Mouse (Mus musculus) ES-E14 (cell line): ENCODE data around the gene Cacnb4.

Experiments used
- HCFC1 ChIP-seq: IDR thresholded peaks from 2 replicates; pipeline ENCODE4 v1.6.1; 2012; ENCODE audit warnings: low read length, inconsistent platforms, borderline replicate concordance; ENCODE audit not compliant: insufficient read depth
- MAFK ChIP-seq: IDR thresholded peaks from 2 replicates; pipeline ENCODE4 v1.6.1; 2014; ENCODE audit warnings: mild to moderate bottlenecking, low read depth, low read length, inconsistent platforms; ENCODE audit not compliant: insufficient read depth
- ZNF384 ChIP-seq: IDR thresholded peaks from 2 replicates; pipeline ENCODE4 v1.6.1; 2012; ENCODE audit warnings: low read depth, low read length, inconsistent platforms

DNA sequence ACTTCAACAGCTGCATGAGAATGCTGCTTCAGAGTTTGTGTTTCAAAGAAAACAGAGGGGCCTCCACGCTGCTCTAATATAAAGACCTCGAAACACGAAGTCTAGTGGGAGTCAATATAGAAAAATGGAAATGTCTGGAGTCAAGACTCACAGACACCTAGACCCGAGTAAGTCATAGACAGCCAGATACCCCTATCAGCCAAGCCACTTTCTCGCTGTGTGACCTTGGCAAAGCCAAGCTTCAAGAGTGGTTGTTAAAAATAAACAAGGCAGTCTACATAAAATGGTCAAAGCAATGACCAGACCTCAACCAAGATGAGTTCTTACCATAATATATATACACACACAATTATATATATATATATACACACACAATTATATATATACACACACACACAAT is 40.4 kb upstream of the Cacnb4 start:
- TF ChIP-seq MAFK (no peak), ZNF384 (no peak), HCFC1 (no peak)
